Mouse (Mus musculus) midbrain, embryonic 15.5 days (tissue): ENCODE measurements around the gene Bik. TPM values are rescaled to one million over a fixed set of nuclear protein-coding genes. Genes with fewer than 3 reads are reported as not detected.

Experiments used
- ATAC-seq: fragments of 200-750 bp; cut with Nextera tagmentation; replicated peaks from 2 replicates; pipeline ENCODE4 v1.8.0; 2017; ENCODE audit warnings: moderate TSS enrichment
- H3K27ac ChIP-seq: fragments of 300-500 bp; sonication (generic); 2 replicates; pipeline ENCODE4 v1.5.1; 2015; ENCODE audit warnings: mild to moderate bottlenecking, inconsistent platforms
- H3K27me3 ChIP-seq: fragments of 300-500 bp; sonication (generic); replicated peaks from 2 replicates; pipeline ENCODE4 v1.6.1; 2015; ENCODE audit warnings: inconsistent platforms
- H3K36me3 ChIP-seq: fragments of 300-500 bp; sonication (generic); replicated peaks from 2 replicates; pipeline ENCODE4 v1.6.1; 2015; ENCODE audit warnings: inconsistent platforms
- H3K4me1 ChIP-seq: fragments of 300-500 bp; sonication (generic); 2 replicates; pipeline ENCODE4 v1.6.1; 2015; ENCODE audit warnings: inconsistent platforms
- H3K4me2 ChIP-seq: fragments of 300-500 bp; sonication (generic); 2 replicates; pipeline ENCODE4 v1.6.1; 2015; ENCODE audit warnings: inconsistent platforms, mild to moderate bottlenecking, moderate library complexity
- H3K4me3 ChIP-seq: fragments of 300-500 bp; sonication (generic); 2 replicates; pipeline ENCODE4 v1.5.1; 2015; ENCODE audit warnings: mild to moderate bottlenecking, inconsistent platforms
- H3K9ac ChIP-seq: fragments of 300-500 bp; sonication (generic); 2 replicates; pipeline ENCODE4 v1.6.1; 2015; ENCODE audit warnings: mild to moderate bottlenecking, inconsistent platforms
- H3K9me3 ChIP-seq: fragments of 300-500 bp; sonication (generic); 2 replicates; pipeline ENCODE4 v1.6.1; 2016; ENCODE audit warnings: inconsistent platforms
- WGBS: fragments of 180-500 bp; shearing (Covaris S2); methylation state at CpG from one replicate; pipeline ENCODE4 v1.1.7; 2015; ENCODE audit warnings: mixed read lengths; 5-methylcytosine and 5-hydroxymethylcytosine counted together
- polyA plus RNA-seq: library from polyadenylated mRNA; unstranded; fragments of >200 nt; fragmentation: Nextera tagmentation; extraction: Ambion mirVana; gene quantifications from 2 replicates; pipeline ENCODE4 v1.2.1, GENCODE M21; 2015

Gene Bik
- polyA plus RNA-seq, 1 experiment from 2014 or later, result 0.30 TPM

GRCm38 (mm10) chr15:83574731-83575351 lies 48.2 kb downstream of the Bik start:
- ATAC-seq, result no peak
- Histone ChIP-seq H3K27ac (no peak overlapping the region), H3K4me3 (no peak overlapping the region), H3K4me2 (no peak overlapping the region), H3K9me3 (no peaks in the 10 kb centered on the region), H3K4me1 (no peaks in the 10 kb centered on the region), H3K36me3 (peaks cover 42% of the 10 kb centered on the region), H3K27me3 (no peaks in the 10 kb centered on the region), H3K9ac (no peak overlapping the region)
- WGBS, result 91% methylated on average over 6 of the region's 6 CpGs

- H3K36me3 ChIP-seq, result peaks cover 49% of the 10 kb centered on the region
- 95% methylated on average over 8 of the region's 8 CpGs for WGBS
- ATAC-seq, result no peak
Observed at GRCm38 (mm10) chr15:83575543-83575942, 48.9 kb downstream of the Bik start.

GRCm38 (mm10) chr15:83576651-83577050 lies 50.0 kb downstream of the Bik start:
- Histone ChIP-seq H3K36me3 (peaks cover 58% of the 10 kb centered on the region), H3K9me3 (no peaks in the 10 kb centered on the region), H3K27ac (no peak overlapping the region), H3K9ac (no peak overlapping the region), H3K27me3 (no peaks in the 10 kb centered on the region), H3K4me3 (no peak overlapping the region), H3K4me1 (no peaks in the 10 kb centered on the region), H3K4me2 (no peak overlapping the region)
- ATAC-seq, result no peak
- 93% methylated on average over 9 of the region's 9 CpGs for WGBS

More at GRCm38 (mm10) chr15:83575543-83575942, 48.9 kb downstream of the Bik start:
- H3K9me3 ChIP-seq, result no peaks in the 10 kb centered on the region
- no peaks in the 10 kb centered on the region for H3K27me3 ChIP-seq
- no peak overlapping the region for H3K4me2 ChIP-seq
- H3K27ac ChIP-seq, result no peak overlapping the region
- no peaks in the 10 kb centered on the region for H3K4me1 ChIP-seq
- H3K4me3 ChIP-seq, result no peak overlapping the region
- H3K9ac ChIP-seq, result no peak overlapping the region

GRCm38 (mm10) chr15:83582931-83583330 lies 56.3 kb downstream of the Bik start:
- Histone ChIP-seq H3K36me3 (peaks cover 53% of the 10 kb centered on the region), H3K4me3 (no peak overlapping the region), H3K27ac (no peak overlapping the region), H3K9me3 (peaks cover 2% of the 10 kb centered on the region; the same call in 1 of the 2 replicates), H3K27me3 (no peaks in the 10 kb centered on the region), H3K4me2 (no peak overlapping the region), H3K4me1 (no peaks in the 10 kb centered on the region), H3K9ac (no peak overlapping the region)
- ATAC-seq, result no peak
- 81% methylated on average over 4 of the region's 4 CpGs for WGBS

GRCm38 (mm10) chr15:83583419-83584156 lies 56.9 kb downstream of the Bik start:
- peaks cover 54% of the 10 kb centered on the region for H3K36me3 ChIP-seq
- H3K4me3 ChIP-seq, result no peak overlapping the region
- no peak for ATAC-seq
- H3K4me1 ChIP-seq, result no peaks in the 10 kb centered on the region
- WGBS, result 62% methylated on average over 8 of the region's 8 CpGs
- no peak overlapping the region for H3K9ac ChIP-seq
- H3K9me3 ChIP-seq, result peaks cover 2% of the 10 kb centered on the region; the same call in 1 of the 2 replicates
- no peak overlapping the region for H3K4me2 ChIP-seq
- no peak overlapping the region for H3K27ac ChIP-seq
- no peaks in the 10 kb centered on the region for H3K27me3 ChIP-seq

- no peak for ATAC-seq
- Histone ChIP-seq H3K27ac (no peak overlapping the region), H3K4me2 (no peak overlapping the region), H3K36me3 (peaks cover 47% of the 10 kb centered on the region), H3K9ac (no peak overlapping the region), H3K4me3 (no peak overlapping the region), H3K9me3 (peaks cover 2% of the 10 kb centered on the region; the same call in 1 of the 2 replicates), H3K4me1 (no peaks in the 10 kb centered on the region), H3K27me3 (no peaks in the 10 kb centered on the region)
- 91% methylated on average over 6 of the region's 6 CpGs for whole genome bisulfite sequencing
Observed at GRCm38 (mm10) chr15:83584741-83585220, 58.1 kb downstream of the Bik start.

DNA sequence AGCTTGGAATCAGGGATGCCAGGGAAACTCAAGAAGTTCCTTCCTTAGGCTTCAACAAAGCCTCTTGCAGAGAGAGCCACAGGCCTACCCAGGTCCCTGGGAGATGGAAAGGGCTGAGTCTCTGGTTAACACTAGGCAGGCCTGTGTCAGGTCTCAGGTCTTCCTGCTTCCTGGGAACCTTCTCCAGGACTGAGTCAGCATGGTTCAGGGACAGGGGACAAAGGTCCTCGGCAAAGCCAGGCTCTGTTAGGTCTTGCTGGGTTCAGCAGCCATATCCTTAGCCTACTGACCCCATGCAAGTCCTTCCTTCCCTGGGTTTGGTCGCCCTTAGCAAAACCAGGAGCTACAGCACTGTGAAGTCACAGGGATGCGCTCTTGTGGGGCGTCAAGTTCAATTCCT lies 64.2 kb downstream of the Bik start:
- H3K4me2 ChIP-seq, result no peak overlapping the region
- 96% methylated on average over 4 of the region's 4 CpGs for WGBS
- H3K27me3 ChIP-seq, result no peaks in the 10 kb centered on the region
- peaks cover 23% of the 10 kb centered on the region for H3K36me3 ChIP-seq
- H3K27ac ChIP-seq, result no peak overlapping the region
- no peak for ATAC-seq
- H3K4me3 ChIP-seq, result no peak overlapping the region
- peaks cover 2% of the 10 kb centered on the region; the same call in 1 of the 2 replicates for H3K9me3 ChIP-seq
- H3K9ac ChIP-seq, result no peak overlapping the region
- peaks cover 22% of the 10 kb centered on the region for H3K4me1 ChIP-seq

DNA sequence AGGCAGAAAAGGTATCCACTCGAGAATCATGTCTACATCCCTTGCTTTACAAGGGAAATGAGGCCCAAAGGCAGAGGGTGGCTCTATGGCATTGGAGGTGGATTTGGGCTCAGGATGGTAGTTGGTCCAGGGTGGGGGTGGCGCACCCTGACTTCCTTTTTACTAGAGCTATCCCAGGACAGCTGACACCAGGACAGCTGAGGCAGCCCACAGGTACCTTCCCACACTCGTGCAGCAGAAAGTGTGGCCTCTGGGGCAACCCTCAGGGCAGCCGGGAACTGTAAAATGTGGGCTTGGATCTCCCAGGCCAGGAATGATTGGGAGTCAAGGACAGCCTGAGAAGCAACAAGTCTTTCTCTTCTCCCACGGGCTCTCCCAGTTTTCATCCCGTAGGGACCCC lies 65.1 kb downstream of the Bik start:
- H3K27ac ChIP-seq, result no peak overlapping the region
- H3K27me3 ChIP-seq, result no peaks in the 10 kb centered on the region
- no peak overlapping the region for H3K9ac ChIP-seq
- no peaks in the 10 kb centered on the region for H3K9me3 ChIP-seq
- no peak for ATAC-seq
- H3K4me3 ChIP-seq, result no peak overlapping the region
- H3K4me2 ChIP-seq, result no peak overlapping the region
- peaks cover 22% of the 10 kb centered on the region for H3K4me1 ChIP-seq
- WGBS, result 91% methylated on average over 6 of the region's 6 CpGs
- peaks cover 14% of the 10 kb centered on the region for H3K36me3 ChIP-seq

DNA sequence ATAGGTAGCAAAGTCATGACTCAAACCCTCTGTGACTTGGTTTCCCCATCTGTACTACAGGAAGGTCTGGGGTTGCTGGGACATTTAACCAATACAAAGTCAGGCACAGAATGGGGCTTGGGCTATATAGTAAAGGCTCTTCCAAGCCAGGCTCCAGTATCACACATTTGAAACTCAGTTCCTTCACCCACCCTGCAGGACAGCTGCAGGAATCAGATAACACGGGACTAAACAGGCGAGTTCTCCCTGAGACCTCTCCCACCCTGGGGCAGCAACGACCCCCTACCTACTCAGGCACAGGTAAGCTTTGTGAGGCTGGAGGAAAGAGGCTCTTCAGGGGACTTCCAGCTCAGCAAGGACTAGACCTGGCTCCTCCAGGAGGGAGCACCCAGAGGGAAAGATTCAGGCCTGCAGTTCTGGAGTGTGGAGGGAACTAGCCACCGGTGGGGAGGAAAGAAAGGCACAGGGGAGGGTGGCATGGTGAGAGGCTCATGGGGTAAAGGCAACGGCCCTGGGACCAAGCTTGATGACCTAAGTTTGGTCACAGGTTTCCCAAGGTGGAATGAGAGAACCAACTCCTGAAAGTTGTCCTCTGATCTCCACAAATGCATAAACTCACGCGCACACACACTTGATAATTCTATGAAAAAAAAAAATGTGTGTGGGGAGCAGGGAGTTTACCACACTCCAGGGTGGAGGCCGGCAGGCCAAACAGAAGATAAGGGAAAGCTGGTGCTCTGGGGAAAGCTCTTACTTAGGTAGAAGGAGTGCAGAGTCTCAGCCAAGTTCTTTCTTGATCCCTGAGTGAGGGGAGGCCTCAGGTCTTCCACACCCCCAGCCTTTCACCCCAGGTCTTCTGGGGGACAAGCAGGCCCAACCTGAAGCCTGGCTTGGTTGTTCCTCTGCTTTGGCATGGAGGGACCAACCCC lies 65.9 kb downstream of the Bik start:
- Histone ChIP-seq H3K4me2 (peak overlapping the region; percentile 65; the same call in 1 of the 2 replicates), H3K9me3 (no peaks in the 10 kb centered on the region), H3K36me3 (0 out of 2 replicates have a peak, but pooled peaks cover 7% of the 10 kb centered on the region), H3K9ac (no peak overlapping the region), H3K4me3 (no peak overlapping the region), H3K4me1 (peaks cover 22% of the 10 kb centered on the region), H3K27ac (no peak overlapping the region), H3K27me3 (no peaks in the 10 kb centered on the region)
- ATAC-seq, result no peak
- 86% methylated on average over 8 of the region's 8 CpGs for WGBS

DNA sequence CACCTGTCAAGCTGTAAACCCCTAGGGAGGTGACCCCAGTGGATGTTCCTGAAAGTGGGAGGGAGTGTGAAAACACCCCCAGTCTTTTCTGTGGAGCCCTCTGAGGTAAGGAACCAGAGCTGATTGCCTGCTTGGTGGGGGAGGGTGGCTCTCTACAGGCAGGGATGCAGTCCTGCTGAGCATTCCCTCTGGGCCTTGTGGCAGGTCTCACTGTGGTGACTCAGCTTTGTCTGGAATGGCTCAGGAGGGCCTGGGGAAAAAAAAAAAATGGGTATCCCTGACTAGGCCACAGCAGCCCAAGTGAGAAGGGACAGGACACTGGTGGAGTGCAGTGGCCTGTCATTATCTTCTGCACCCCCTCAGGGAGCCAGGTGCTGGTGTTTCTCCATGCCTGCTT lies 66.5 kb downstream of the Bik start:
- Histone ChIP-seq H3K4me2 (peak overlapping the region; percentile 65), H3K4me3 (peak overlapping the region; percentile 76; the same call in 1 of the 2 replicates), H3K9ac (peak overlapping the region; percentile 74; the same call in 1 of the 2 replicates), H3K27me3 (no peaks in the 10 kb centered on the region), H3K9me3 (no peaks in the 10 kb centered on the region), H3K27ac (no peak overlapping the region), H3K36me3 (0 out of 2 replicates have a peak, but pooled peaks cover 6% of the 10 kb centered on the region), H3K4me1 (peaks cover 22% of the 10 kb centered on the region)
- no peak for ATAC-seq

GRCm38 (mm10) chr15:83593702-83594512 lies 67.2 kb downstream of the Bik start:
- Histone ChIP-seq H3K27ac (no peak overlapping the region), H3K4me1 (peaks cover 22% of the 10 kb centered on the region), H3K9ac (peak overlapping the region; percentile 74), H3K27me3 (no peaks in the 10 kb centered on the region), H3K4me2 (peak overlapping the region; percentile 65), H3K36me3 (no peaks in the 10 kb centered on the region), H3K9me3 (no peaks in the 10 kb centered on the region), H3K4me3 (peak overlapping the region; percentile 76)
- ATAC-seq, result peak; percentile 56
- WGBS, result 10% methylated on average over 19 of the region's 19 CpGs
